Mouse (Mus musculus): ENCODE data around the gene Fez1. TPM values are rescaled to one million over a fixed set of nuclear protein-coding genes. Genes with fewer than 3 reads are reported as not detected.

Fez1 gene
- polyA plus RNA-seq, 1 experiment from 2014 or later = 0.15 TPM

DNA sequence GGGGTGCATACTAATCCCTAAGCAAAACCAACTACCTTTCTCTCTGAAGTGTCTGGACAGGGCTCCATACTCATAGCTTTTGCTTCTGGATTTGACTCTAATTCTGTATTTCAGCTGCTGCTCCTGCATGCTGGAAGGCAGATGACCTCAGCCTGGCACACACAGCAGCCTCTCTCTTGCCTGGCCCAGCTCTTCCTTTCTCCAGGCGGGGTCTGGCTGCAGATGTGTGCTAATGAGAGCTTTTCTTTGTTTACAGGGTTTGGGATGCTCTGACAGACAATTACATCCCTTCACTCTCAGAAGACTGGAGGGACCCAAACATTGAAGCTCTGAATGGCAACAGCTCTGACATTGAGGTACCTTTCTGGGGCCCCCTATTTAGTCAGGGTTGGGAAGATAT, 28.4 kb downstream of the Fez1 start:
- TF ChIP-seq CTCF (IDR thresholded peaks at IDR 0.05; ENCODE audit: low read depth) (no peak), EP300 (IDR thresholded peaks at IDR 0.05; ENCODE audit: low read depth) (no peak)
- DNase-seq (no peak), ATAC-seq (no peak)
- WGBS (ENCODE audit: insufficient replicate concordance) = 45% methylated on average over 1 of the region's 1 CpGs
- Histone ChIP-seq H3K4me3 (ENCODE audit: low read depth, low read length) (no peak overlapping the region), H3K9me3 (ENCODE audit: low read length) (no peaks in the 10 kb centered on the region), H3K4me2 (ENCODE audit: low read depth, low read length) (no peak overlapping the region), H3K36me3 (replicated peaks; ENCODE audit: insufficient read depth, low read length) (no peaks in the 10 kb centered on the region), H3K27me3 (ENCODE audit: insufficient read depth, low read length) (no peaks in the 10 kb centered on the region), H3K27ac (ENCODE audit: low read depth) (no peak overlapping the region), H3K9ac (replicated peaks) (no peak overlapping the region), H3K4me1 (ENCODE audit: insufficient read depth) (no peaks in the 10 kb centered on the region)

DNA sequence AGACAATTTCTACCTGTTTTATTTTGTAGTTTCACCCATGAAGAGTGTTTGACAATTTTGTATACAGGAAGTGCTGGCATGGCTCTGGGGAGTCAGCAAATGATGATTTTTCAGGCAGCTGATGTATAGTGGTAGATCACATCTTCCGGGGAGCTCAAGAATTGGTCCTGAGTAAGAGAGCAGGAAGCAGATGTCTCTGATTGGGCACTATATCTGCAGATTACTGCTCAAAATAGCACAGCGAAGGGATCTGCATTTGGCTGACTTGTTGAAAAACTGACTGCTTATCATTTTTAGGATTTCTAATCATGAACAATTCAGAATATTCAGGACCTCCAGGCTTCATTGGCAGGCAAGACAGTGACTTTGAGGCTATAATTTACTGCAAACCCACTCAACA, 30.5 kb downstream of the Fez1 start:
- no peaks in the 10 kb centered on the region for H3K27me3 ChIP-seq (ENCODE audit: insufficient read depth, low read length)
- H3K9ac ChIP-seq (replicated peaks) = no peak overlapping the region
- H3K27ac ChIP-seq (ENCODE audit: low read depth) = no peak overlapping the region
- DNase-seq = no peak
- H3K36me3 ChIP-seq (replicated peaks; ENCODE audit: insufficient read depth, low read length) = no peaks in the 10 kb centered on the region
- H3K4me1 ChIP-seq (ENCODE audit: insufficient read depth) = no peaks in the 10 kb centered on the region
- no peak for ATAC-seq
- no peak overlapping the region for H3K4me2 ChIP-seq (ENCODE audit: low read depth, low read length)
- WGBS (ENCODE audit: insufficient replicate concordance) = 62% methylated on average over 2 of the region's 2 CpGs
- H3K9me3 ChIP-seq (ENCODE audit: low read length) = no peaks in the 10 kb centered on the region
- H3K4me3 ChIP-seq (ENCODE audit: low read depth, low read length) = no peak overlapping the region
- TF ChIP-seq EP300 (IDR thresholded peaks at IDR 0.05; ENCODE audit: low read depth) = no peak
- TF ChIP-seq CTCF (IDR thresholded peaks at IDR 0.05; ENCODE audit: low read depth) = no peak

DNA sequence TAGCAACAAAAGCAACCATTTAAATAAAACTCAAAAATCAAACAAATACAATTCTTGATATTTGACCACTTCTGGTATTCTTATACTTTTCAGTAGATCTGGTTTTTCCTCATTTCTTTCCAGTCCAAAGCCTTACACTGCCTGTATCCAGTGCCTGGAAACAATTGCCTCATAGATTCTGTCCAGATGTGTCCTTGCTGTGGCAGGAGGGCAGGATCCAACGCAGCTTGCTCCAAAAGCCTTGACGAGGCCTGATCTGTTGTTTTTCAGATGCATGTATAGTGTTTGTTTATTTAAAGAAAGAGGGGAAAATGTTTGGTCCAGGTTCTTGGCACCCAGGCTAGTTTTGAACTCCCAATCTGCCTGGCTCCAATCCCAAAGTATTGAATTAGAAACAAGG, 34.7 kb downstream of the Fez1 start:
- Histone ChIP-seq H3K36me3 (replicated peaks; ENCODE audit: insufficient read depth, low read length) (no peaks in the 10 kb centered on the region), H3K9me3 (ENCODE audit: low read length) (no peaks in the 10 kb centered on the region), H3K4me3 (ENCODE audit: low read depth, low read length) (no peak overlapping the region), H3K4me1 (ENCODE audit: insufficient read depth) (no peaks in the 10 kb centered on the region), H3K27me3 (ENCODE audit: insufficient read depth, low read length) (no peaks in the 10 kb centered on the region), H3K27ac (ENCODE audit: low read depth) (no peak overlapping the region), H3K4me2 (ENCODE audit: low read depth, low read length) (no peak overlapping the region), H3K9ac (replicated peaks) (no peak overlapping the region)
- 42% methylated on average over 2 of the region's 2 CpGs for WGBS (ENCODE audit: insufficient replicate concordance)
- ATAC-seq = no peak
- TF ChIP-seq CTCF (IDR thresholded peaks at IDR 0.05; ENCODE audit: low read depth) (no peak), EP300 (IDR thresholded peaks at IDR 0.05; ENCODE audit: low read depth) (no peak)
- no peak for DNase-seq

DNA sequence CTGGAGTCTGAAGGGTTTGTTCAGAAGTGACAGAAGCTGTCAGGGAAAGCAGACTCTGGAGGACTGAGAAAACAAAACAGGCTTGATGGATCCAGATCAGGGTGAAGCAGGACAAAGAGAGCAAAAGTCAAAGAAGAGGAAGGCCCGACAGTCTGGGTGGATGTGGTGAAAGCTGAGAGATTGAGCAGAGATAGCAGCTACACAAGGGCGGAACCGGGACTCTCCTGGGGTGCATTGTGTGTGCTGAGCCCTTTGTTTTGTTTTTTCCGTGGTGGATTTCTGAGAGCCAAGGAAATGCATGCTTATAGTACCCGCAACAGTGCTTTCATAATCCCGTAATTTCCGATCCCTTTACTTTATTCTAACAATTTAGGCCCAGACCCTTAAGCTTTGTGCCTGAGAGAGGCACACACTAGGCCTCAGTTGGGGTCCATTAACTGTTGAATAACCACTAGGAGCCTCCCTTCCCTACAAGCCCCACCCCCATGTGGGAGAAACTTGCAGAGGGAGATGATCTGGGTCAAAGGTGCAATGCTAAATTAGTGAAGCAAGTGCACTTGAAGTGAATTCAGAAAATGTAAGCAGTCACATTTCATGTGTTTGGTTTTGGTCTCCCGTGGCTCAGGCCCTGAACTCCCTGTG, 35.9 kb downstream of the Fez1 start:
- H3K4me1 ChIP-seq (ENCODE audit: insufficient read depth) = no peaks in the 10 kb centered on the region
- H3K9ac ChIP-seq (replicated peaks) = no peak overlapping the region
- no peak overlapping the region for H3K4me2 ChIP-seq (ENCODE audit: low read depth, low read length)
- ATAC-seq = no peak
- 30% methylated on average over 8 of the region's 8 CpGs for WGBS (ENCODE audit: insufficient replicate concordance)
- no peaks in the 10 kb centered on the region for H3K36me3 ChIP-seq (replicated peaks; ENCODE audit: insufficient read depth, low read length)
- DNase-seq = no peak
- no peaks in the 10 kb centered on the region for H3K27me3 ChIP-seq (ENCODE audit: insufficient read depth, low read length)
- H3K27ac ChIP-seq (ENCODE audit: low read depth) = no peak overlapping the region
- H3K4me3 ChIP-seq (ENCODE audit: low read depth, low read length) = no peak overlapping the region
- H3K9me3 ChIP-seq (ENCODE audit: low read length) = no peaks in the 10 kb centered on the region
- TF ChIP-seq CTCF (IDR thresholded peaks at IDR 0.05; ENCODE audit: low read depth) (no peak), EP300 (IDR thresholded peaks at IDR 0.05; ENCODE audit: low read depth) (no peak)

DNA sequence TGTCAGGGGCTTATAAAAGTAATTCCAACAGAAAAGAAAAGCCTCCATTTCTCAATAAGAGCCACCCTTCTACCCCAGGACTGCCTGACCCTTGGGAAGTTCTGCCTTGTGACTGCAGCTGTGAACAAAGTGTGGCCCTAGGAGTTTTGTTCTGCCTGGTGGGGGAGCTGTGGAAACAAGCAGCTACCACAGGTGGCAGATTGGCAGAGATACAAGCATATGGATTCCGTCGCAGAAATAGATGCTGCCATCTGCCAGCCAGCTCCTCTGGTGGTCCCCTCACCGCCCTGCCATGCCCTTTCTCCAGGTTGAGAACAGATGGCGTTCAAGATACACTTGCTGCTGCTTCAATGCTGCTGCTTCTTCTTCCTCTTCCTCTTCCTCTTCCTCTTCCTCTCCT, 37.0 kb downstream of the Fez1 start:
- Histone ChIP-seq H3K27ac (ENCODE audit: low read depth) (no peak overlapping the region), H3K27me3 (ENCODE audit: insufficient read depth, low read length) (no peaks in the 10 kb centered on the region), H3K4me1 (ENCODE audit: insufficient read depth) (no peaks in the 10 kb centered on the region), H3K9ac (replicated peaks) (no peak overlapping the region), H3K4me2 (ENCODE audit: low read depth, low read length) (no peak overlapping the region), H3K36me3 (replicated peaks; ENCODE audit: insufficient read depth, low read length) (no peaks in the 10 kb centered on the region), H3K4me3 (ENCODE audit: low read depth, low read length) (no peak overlapping the region), H3K9me3 (ENCODE audit: low read length) (no peaks in the 10 kb centered on the region)
- TF ChIP-seq CTCF (IDR thresholded peaks at IDR 0.05; ENCODE audit: low read depth) (no peak), EP300 (IDR thresholded peaks at IDR 0.05; ENCODE audit: low read depth) (no peak)
- no peak for ATAC-seq
- no peak for DNase-seq
- 54% methylated on average over 4 of the region's 4 CpGs for WGBS (ENCODE audit: insufficient replicate concordance)

DNA sequence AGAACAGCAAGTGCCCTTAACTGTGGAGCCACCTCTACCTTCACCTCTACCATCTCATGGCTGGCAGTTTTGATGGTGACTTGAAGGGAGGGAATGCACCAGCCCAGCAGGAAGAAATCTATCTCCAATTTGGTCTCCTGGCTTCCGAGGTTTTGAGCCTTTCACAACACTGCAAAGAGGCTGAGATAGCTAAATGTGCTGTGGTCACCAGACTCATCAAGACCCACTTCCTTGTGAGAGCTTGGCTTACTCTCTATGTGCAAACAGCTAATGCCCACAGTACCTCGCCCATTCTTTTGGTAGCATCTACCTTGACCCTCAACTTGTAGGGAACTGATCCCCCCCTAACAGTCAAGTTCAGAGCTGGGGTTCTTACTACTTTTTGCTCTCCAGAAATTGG, 40.9 kb downstream of the Fez1 start:
- Histone ChIP-seq H3K36me3 (replicated peaks; ENCODE audit: insufficient read depth, low read length) (no peaks in the 10 kb centered on the region), H3K27ac (ENCODE audit: low read depth) (no peak overlapping the region), H3K9ac (replicated peaks) (no peak overlapping the region), H3K27me3 (ENCODE audit: insufficient read depth, low read length) (no peaks in the 10 kb centered on the region), H3K4me2 (ENCODE audit: low read depth, low read length) (no peak overlapping the region), H3K9me3 (ENCODE audit: low read length) (no peaks in the 10 kb centered on the region), H3K4me3 (ENCODE audit: low read depth, low read length) (no peak overlapping the region), H3K4me1 (ENCODE audit: insufficient read depth) (no peaks in the 10 kb centered on the region)
- TF ChIP-seq CTCF (IDR thresholded peaks at IDR 0.05; ENCODE audit: low read depth) (no peak), EP300 (IDR thresholded peaks at IDR 0.05; ENCODE audit: low read depth) (no peak)
- DNase-seq (no peak), ATAC-seq (no peak)
- WGBS (ENCODE audit: insufficient replicate concordance) = 47% methylated on average over 2 of the region's 2 CpGs

DNA sequence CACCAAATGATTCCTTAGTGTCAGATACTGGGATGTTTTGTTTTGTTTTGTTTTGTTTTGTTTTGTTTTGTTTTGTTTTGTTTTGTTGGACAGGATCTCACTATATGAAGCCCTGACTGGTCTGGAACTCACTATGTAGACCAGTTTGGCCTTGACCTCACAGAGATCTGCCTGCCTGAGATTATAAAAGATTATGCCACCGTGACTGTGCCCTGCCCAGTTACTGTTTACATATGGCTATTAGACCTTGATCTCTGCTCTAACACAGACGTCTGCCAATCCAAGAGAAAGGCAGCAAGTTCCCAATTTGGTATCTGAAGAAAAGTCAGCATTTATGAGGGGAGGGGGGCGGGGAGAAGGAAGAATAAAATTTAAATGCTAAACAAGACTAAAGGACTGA, 42.0 kb downstream of the Fez1 start:
- Histone ChIP-seq H3K4me3 (ENCODE audit: low read depth, low read length) (no peak overlapping the region), H3K36me3 (replicated peaks; ENCODE audit: insufficient read depth, low read length) (no peaks in the 10 kb centered on the region), H3K9me3 (ENCODE audit: low read length) (no peaks in the 10 kb centered on the region), H3K4me2 (ENCODE audit: low read depth, low read length) (no peak overlapping the region), H3K4me1 (ENCODE audit: insufficient read depth) (no peaks in the 10 kb centered on the region), H3K27ac (ENCODE audit: low read depth) (no peak overlapping the region), H3K9ac (replicated peaks) (no peak overlapping the region), H3K27me3 (ENCODE audit: insufficient read depth, low read length) (no peaks in the 10 kb centered on the region)
- ATAC-seq (no peak), DNase-seq (no peak)
- TF ChIP-seq CTCF (IDR thresholded peaks at IDR 0.05; ENCODE audit: low read depth) = no peak
- TF ChIP-seq EP300 (IDR thresholded peaks at IDR 0.05; ENCODE audit: low read depth) = no peak
- 50% methylated on average over 3 of the region's 3 CpGs for WGBS (ENCODE audit: insufficient replicate concordance)
